Mouse (Mus musculus): Measurements from ENCODE around the gene Comtd1. TPM values are rescaled to one million over a fixed set of nuclear protein-coding genes. Genes with fewer than 3 reads are reported as not detected.

Gene Comtd1
- polyA plus RNA-seq, 1 experiment from 2014 or later = 44.4 TPM

Other genes with a start within 250 kb of the Comtd1 start
- 0.54 TPM in 1 of 2 replicates, not detected in the other for gene Dupd1, start 134.4 kb downstream of the Comtd1 start, polyA plus RNA-seq (2015; fragmentation: Nextera tagmentation; extraction: Ambion mirVana)
- 8.0 and 9.1 TPM in 2 replicates for gene Samd8, start 98.4 kb downstream of the Comtd1 start, polyA plus RNA-seq (2015; fragmentation: Nextera tagmentation; extraction: Ambion mirVana)
- gene Dusp13, start 97.8 kb downstream of the Comtd1 start, polyA plus RNA-seq (2015; fragmentation: Nextera tagmentation; extraction: Ambion mirVana) = not detected in 2 replicates
- 524 and 538 TPM in 2 replicates for gene Vdac2, start 23.7 kb downstream of the Comtd1 start, polyA plus RNA-seq (2015; fragmentation: Nextera tagmentation; extraction: Ambion mirVana)
- gene Zfp503, start 140.6 kb upstream of the Comtd1 start, polyA plus RNA-seq (2015; fragmentation: Nextera tagmentation; extraction: Ambion mirVana) = 1.9 and 2.9 TPM in 2 replicates
- gene Lrmda, start 170.7 kb upstream of the Comtd1 start, polyA plus RNA-seq (2015; fragmentation: Nextera tagmentation; extraction: Ambion mirVana) = 0.34 and 0.55 TPM in 2 replicates